Mouse (Mus musculus): ENCODE data around the gene Hectd3. TPM values are rescaled to one million over a fixed set of nuclear protein-coding genes. Genes with fewer than 3 reads are reported as not detected.

Gene Hectd3
- polyA plus RNA-seq, 1 experiment from 2014 or later, result 22.1 TPM

DNA sequence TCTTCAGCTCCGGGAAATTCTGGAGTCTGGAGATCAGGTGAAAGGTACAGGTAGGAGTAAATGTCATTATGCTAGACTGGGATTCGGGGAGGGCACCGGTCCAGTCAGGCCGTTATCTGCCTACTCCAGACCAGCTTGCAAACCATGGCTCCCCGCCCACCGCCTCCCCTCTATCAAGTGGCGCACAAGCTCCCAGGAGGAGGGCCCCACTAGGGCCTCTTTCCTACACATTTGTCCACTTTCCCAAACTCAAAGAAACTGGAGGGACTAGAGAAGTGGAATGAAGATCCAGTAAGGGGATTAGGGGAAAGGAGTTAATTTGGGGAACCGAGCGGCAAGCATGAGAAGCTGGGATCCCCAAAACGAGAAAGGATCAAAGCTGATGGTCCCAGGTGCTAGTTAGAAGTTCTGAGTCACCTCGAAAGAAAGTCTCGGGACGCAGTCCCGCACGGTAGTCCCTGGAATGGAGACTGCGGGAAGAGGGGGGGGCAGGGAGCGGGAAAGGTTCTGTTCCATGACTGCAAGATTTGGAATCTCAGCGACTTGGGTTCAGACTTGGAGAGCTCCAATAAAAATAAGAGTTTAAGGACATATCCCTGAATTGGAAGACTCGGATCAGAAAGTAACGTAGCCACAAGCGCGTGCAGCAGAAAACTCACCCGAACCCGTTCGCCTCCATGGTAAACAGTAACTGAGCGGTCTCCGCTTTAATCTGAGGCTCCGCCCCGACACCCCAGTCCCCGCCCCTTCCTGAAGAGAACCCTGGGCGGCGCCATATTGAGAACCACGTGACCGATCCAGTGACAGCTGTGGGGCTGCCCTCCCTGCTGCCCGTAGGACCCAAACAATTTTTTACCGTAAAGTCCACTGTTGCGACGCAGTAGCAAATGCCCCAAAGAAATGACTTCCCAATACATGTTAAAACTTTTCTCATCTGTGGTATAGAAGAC, 1.2 kb upstream of the Hectd3 start, which contains the start of gene Urod:
Gene Urod (minus strand): TSS at position 742 of the 950 bp plus-strand sequence.
- H3K27ac ChIP-seq, result peak within 1 kb of the TSS; percentile 88
- no peaks in the 10 kb centered on the region for H3K27me3 ChIP-seq (ENCODE audit: control insufficient read depth, insufficient read depth, low read length)
- H3K4me3 ChIP-seq (replicated peaks; ENCODE audit: low read length), result peak within 1 kb of the TSS; percentile 96
- H3K9me3 ChIP-seq (ENCODE audit: control insufficient read depth, low read length), result no peaks in the 10 kb centered on the region
- peak; percentile 92 for DNase-seq (ENCODE audit: low spot score)
- H3K9ac ChIP-seq, result peak within 1 kb of the TSS; percentile 87
- H3K36me3 ChIP-seq (replicated peaks; ENCODE audit: control insufficient read depth, insufficient read depth), result peaks cover 27% of the 10 kb centered on the region
- peak within 1 kb of the TSS; percentile 91 for H3K4me2 ChIP-seq (replicated peaks)
- 1% methylated on average over 38 of the region's 38 CpGs for WGBS
- peak; percentile 92 for ATAC-seq (ENCODE audit: low FRiP score)
- peaks cover 17% of the 10 kb centered on the region for H3K4me1 ChIP-seq (replicated peaks; ENCODE audit: control insufficient read depth, insufficient read depth, low read length)

DNA sequence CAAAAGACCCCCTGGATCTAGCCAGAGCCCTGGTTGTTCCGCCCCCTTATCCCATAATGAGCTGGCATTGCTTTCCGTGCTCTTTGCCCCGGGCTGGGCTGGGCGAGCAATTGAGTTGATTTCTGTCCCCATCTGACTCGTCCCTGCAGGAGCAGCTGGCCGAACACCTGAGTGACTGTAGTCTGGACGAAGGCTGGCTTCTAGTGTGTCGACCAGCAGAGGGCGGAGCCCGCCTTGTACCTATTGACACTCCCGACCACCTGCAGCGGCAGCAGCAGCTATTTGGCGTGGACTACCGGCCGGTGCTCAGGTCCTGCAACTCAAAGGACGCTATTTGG, 650 bp downstream of the Hectd3 start:
- Histone ChIP-seq H3K27me3 (ENCODE audit: control insufficient read depth, insufficient read depth, low read length) (no peaks in the 10 kb centered on the region), H3K4me2 (replicated peaks) (peak overlapping the region; percentile 91), H3K9me3 (ENCODE audit: control insufficient read depth, low read length) (no peaks in the 10 kb centered on the region), H3K9ac (peak overlapping the region; percentile 87), H3K27ac (peak overlapping the region; percentile 88), H3K4me1 (replicated peaks; ENCODE audit: control insufficient read depth, insufficient read depth, low read length) (peaks cover 17% of the 10 kb centered on the region), H3K36me3 (replicated peaks; ENCODE audit: control insufficient read depth, insufficient read depth) (peaks cover 28% of the 10 kb centered on the region), H3K4me3 (replicated peaks; ENCODE audit: low read length) (peak overlapping the region; percentile 96)
- peak; percentile 46 for DNase-seq (ENCODE audit: low spot score)
- WGBS, result under 1% methylated on average over 16 of the region's 16 CpGs
- ATAC-seq (ENCODE audit: low FRiP score), result 0 out of 2 replicates have a peak, but pooled peaks have one; percentile 18

DNA sequence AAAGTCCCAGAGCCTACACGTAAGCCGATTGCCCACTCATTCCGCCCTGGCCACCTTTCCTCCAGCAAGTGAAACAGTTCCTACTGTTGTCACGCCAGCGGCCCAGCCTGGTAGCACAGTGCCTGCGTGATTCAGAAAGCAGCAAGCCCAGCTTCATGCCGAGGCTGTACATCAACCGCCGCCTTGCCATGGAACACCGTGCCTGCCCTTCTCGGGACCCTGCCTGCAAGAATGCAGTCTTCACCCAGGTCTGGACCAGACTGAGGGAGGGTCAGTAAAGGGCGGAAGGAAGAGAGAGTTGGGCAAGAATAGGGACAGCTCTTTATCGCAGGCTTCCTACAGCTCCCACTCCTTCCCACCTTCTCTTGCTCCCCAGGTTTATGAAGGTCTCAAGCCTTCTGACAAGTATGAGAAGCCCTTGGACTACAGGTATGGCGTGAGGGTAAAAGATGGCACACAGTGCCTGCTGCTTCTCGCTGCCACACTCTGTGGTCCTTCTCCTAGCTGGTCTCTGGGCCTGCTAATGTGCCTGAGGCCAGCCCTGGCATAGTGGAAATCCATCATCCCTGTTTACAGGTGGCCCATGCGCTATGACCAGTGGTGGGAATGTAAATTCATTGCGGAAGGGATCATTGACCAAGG, 4.5 kb downstream of the Hectd3 start:
- DNase-seq (ENCODE audit: low spot score) (no peak), ATAC-seq (ENCODE audit: low FRiP score) (no peak)
- Histone ChIP-seq H3K36me3 (replicated peaks; ENCODE audit: control insufficient read depth, insufficient read depth) (peaks cover 62% of the 10 kb centered on the region), H3K4me1 (replicated peaks; ENCODE audit: control insufficient read depth, insufficient read depth, low read length) (peaks cover 8% of the 10 kb centered on the region), H3K4me3 (replicated peaks; ENCODE audit: low read length) (no peak overlapping the region), H3K9ac (no peak overlapping the region), H3K9me3 (ENCODE audit: control insufficient read depth, low read length) (no peaks in the 10 kb centered on the region), H3K27me3 (ENCODE audit: control insufficient read depth, insufficient read depth, low read length) (no peaks in the 10 kb centered on the region), H3K4me2 (replicated peaks) (no peak overlapping the region), H3K27ac (no peak overlapping the region)
- 91% methylated on average over 17 of the region's 17 CpGs for WGBS

DNA sequence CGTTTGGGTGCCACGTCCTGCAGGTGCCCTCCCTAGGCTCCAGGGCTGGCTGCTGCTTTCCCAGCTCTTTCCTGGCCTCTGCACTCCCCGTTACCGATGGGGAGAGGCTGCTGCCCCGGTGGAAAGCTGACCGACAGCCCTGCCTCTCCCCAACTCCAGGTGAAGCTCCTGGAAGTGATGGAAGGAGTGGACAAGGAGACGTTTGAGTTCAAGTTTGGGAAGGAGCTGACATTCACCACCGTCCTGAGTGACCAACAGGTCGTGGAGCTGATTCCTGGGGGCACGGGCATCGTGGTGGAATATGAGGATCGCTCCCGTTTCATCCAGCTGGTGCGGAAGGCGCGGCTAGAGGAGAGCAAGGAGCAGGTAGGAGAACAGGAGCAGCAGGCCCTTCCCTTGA, 6.8 kb downstream of the Hectd3 start:
- DNase-seq (ENCODE audit: low spot score) (no peak), ATAC-seq (ENCODE audit: low FRiP score) (no peak)
- Histone ChIP-seq H3K9me3 (ENCODE audit: control insufficient read depth, low read length) (no peaks in the 10 kb centered on the region), H3K36me3 (replicated peaks; ENCODE audit: control insufficient read depth, insufficient read depth) (peaks cover 62% of the 10 kb centered on the region), H3K27me3 (ENCODE audit: control insufficient read depth, insufficient read depth, low read length) (no peaks in the 10 kb centered on the region), H3K4me3 (replicated peaks; ENCODE audit: low read length) (no peak overlapping the region), H3K4me1 (replicated peaks; ENCODE audit: control insufficient read depth, insufficient read depth, low read length) (no peaks in the 10 kb centered on the region), H3K9ac (no peak overlapping the region), H3K27ac (no peak overlapping the region), H3K4me2 (replicated peaks) (no peak overlapping the region)
- 93% methylated on average over 16 of the region's 16 CpGs for WGBS

DNA sequence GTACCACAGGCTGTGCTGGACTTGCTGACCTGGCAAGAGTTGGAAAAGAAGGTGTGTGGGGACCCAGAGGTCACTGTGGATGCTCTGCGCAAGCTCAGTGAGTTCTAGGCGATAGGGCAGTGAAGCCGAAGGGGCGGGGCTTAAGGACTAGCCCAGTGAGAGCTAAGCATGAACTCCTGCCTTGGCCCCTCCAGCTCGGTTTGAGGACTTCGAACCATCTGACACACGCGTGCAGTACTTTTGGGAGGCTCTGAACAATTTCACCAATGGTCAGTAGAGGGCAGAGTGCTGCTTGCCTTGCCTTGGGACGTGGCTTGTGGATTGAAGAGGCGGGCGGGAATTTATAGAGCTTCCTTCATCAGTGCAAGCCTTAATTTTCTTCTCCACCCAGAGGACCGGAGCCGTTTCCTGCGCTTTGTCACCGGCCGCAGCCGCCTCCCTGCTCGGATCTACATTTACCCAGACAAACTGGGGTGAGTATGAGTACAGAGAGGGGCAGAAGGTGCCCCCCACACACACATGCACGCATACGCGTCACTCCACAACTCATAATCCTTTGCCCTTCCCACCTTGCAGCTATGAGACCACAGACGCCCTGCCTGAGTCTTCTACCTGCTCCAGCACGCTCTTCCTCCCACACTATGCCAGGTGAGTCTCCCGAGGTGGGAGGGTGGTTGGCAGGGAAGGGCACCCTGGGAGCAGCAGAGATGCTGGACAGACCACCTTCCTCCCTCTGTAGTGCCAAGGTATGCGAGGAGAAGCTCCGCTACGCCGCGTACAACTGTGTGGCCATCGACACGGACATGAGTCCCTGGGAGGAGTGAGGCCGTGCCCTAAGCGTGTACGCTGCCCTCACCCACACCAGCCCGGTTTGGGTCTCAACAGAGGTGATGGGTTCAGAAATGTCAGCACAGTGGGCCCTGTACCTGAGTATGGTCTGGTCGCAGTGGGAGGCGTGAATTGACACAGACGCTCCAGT, 7.7 kb downstream of the Hectd3 start:
- WGBS, result 56% methylated on average over 38 of the region's 38 CpGs
- Histone ChIP-seq H3K27me3 (ENCODE audit: control insufficient read depth, insufficient read depth, low read length) (no peaks in the 10 kb centered on the region), H3K9me3 (ENCODE audit: control insufficient read depth, low read length) (no peaks in the 10 kb centered on the region), H3K36me3 (replicated peaks; ENCODE audit: control insufficient read depth, insufficient read depth) (peaks cover 61% of the 10 kb centered on the region), H3K27ac (no peak overlapping the region), H3K9ac (no peak overlapping the region), H3K4me1 (replicated peaks; ENCODE audit: control insufficient read depth, insufficient read depth, low read length) (no peaks in the 10 kb centered on the region), H3K4me2 (replicated peaks) (no peak overlapping the region), H3K4me3 (replicated peaks; ENCODE audit: low read length) (no peak overlapping the region)
- DNase-seq (ENCODE audit: low spot score) (peak; percentile 76), ATAC-seq (ENCODE audit: low FRiP score) (peak; percentile 62; the same call in 1 of the 2 replicates)

DNA sequence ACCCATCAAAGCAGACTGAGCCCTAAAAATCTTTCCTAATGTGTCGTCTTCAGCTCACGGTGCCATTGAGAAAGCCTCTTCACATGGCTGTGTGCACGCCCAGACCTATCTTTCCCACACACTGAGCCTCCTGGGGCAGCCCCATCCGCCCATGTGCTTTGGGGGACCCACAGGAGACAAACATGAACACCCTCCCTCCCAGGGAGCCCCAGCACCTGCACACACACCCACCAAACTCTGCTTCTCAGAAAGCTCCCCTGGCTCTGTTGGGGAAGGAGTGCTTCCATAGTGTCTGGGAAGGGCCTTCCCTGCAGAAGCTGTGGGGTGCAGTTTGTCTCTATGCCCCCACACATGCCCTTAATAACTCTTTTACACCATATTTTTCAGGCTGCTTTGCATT, 9.5 kb downstream of the Hectd3 start:
- 84% methylated on average over 4 of the region's 4 CpGs for WGBS
- Histone ChIP-seq H3K9ac (no peak overlapping the region), H3K27ac (no peak overlapping the region), H3K4me1 (replicated peaks; ENCODE audit: control insufficient read depth, insufficient read depth, low read length) (no peaks in the 10 kb centered on the region), H3K4me2 (replicated peaks) (no peak overlapping the region), H3K4me3 (replicated peaks; ENCODE audit: low read length) (no peak overlapping the region), H3K27me3 (ENCODE audit: control insufficient read depth, insufficient read depth, low read length) (no peaks in the 10 kb centered on the region), H3K9me3 (ENCODE audit: control insufficient read depth, low read length) (no peaks in the 10 kb centered on the region), H3K36me3 (replicated peaks; ENCODE audit: control insufficient read depth, insufficient read depth) (peaks cover 46% of the 10 kb centered on the region)
- DNase-seq (ENCODE audit: low spot score) (no peak), ATAC-seq (ENCODE audit: low FRiP score) (no peak)

DNA sequence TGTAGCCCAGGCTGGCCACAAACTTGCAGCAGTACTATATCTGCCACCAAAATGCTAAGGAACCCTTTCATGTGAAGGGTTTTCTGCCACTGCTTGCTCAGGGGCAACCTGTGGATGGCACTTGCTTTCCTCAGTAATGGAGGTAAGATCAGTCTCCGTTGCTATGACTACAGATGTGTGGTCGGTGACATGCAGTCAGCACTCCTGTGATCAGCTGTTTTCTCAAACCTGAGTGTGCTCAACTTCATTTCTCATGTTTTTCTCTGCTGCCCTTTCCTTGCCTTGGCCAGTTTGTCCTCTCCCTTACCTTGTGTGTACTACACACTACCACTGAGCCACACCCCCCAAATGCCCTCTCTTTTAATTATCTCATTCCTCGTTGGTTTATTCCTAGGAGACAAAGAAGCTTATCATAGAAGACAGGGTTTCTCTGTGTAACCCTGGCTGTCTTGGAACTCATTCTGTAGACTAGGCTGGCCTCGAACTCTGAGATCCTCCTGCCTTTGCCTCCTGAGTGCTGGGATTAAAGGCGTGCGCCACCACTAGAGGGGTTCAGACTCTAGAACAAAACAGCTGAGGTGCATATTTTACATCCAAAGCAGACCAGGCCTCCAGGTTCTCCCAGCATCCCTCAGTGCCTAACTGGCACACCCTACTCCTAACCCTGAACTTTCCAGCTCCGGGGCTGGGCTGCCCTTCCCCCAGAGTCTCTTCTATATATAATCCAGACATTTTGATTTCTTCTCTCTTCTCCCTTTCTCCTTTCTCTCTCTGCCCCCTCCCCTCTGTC, 10.7 kb downstream of the Hectd3 start:
- Histone ChIP-seq H3K9me3 (ENCODE audit: control insufficient read depth, low read length) (no peaks in the 10 kb centered on the region), H3K27me3 (ENCODE audit: control insufficient read depth, insufficient read depth, low read length) (no peaks in the 10 kb centered on the region), H3K27ac (no peak overlapping the region), H3K4me3 (replicated peaks; ENCODE audit: low read length) (no peak overlapping the region), H3K4me2 (replicated peaks) (no peak overlapping the region), H3K9ac (no peak overlapping the region), H3K36me3 (replicated peaks; ENCODE audit: control insufficient read depth, insufficient read depth) (peaks cover 34% of the 10 kb centered on the region), H3K4me1 (replicated peaks; ENCODE audit: control insufficient read depth, insufficient read depth, low read length) (no peaks in the 10 kb centered on the region)
- 80% methylated on average over 7 of the region's 7 CpGs for WGBS
- ATAC-seq (ENCODE audit: low FRiP score) (no peak), DNase-seq (ENCODE audit: low spot score) (no peak)

DNA sequence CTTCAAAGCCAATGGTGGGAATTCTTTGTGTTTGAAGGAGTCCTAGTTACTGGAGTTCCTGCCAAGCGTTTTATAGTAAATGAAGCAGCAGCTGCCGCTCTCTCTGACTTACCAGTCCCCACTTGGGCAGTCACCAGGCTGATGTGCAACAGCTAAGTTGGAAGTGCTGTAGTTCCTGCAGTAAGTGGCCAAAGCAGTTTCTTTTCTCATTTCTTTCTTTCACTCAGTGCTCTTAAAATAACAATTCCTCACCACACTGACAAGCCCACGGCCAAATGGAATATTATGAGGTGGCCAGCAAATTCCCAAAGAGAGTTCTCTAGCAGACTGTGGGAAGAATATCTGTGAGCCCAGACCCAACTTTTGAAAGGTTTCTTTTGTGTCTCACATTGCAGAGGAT, 11.9 kb downstream of the Hectd3 start:
- no peak for DNase-seq (ENCODE audit: low spot score)
- no peak for ATAC-seq (ENCODE audit: low FRiP score)
- no peak overlapping the region for H3K4me3 ChIP-seq (replicated peaks; ENCODE audit: low read length)
- H3K36me3 ChIP-seq (replicated peaks; ENCODE audit: control insufficient read depth, insufficient read depth), result peaks cover 21% of the 10 kb centered on the region
- H3K27ac ChIP-seq, result no peak overlapping the region
- no peaks in the 10 kb centered on the region for H3K9me3 ChIP-seq (ENCODE audit: control insufficient read depth, low read length)
- no peak overlapping the region for H3K9ac ChIP-seq
- H3K4me1 ChIP-seq (replicated peaks; ENCODE audit: control insufficient read depth, insufficient read depth, low read length), result no peaks in the 10 kb centered on the region
- WGBS, result 83% methylated on average over 3 of the region's 3 CpGs
- no peaks in the 10 kb centered on the region for H3K27me3 ChIP-seq (ENCODE audit: control insufficient read depth, insufficient read depth, low read length)
- no peak overlapping the region for H3K4me2 ChIP-seq (replicated peaks)

Measured in hindbrain, embryonic 14.5 days (tissue).